Mouse (Mus musculus): ENCODE results near the gene Ssxb9.
"Not testable (repeated sequence)": the region's sequence is repeated elsewhere in the genome, so short reads cannot be mapped to it uniquely, and the experiment has no call there.

Ssxb9 gene

DNA sequence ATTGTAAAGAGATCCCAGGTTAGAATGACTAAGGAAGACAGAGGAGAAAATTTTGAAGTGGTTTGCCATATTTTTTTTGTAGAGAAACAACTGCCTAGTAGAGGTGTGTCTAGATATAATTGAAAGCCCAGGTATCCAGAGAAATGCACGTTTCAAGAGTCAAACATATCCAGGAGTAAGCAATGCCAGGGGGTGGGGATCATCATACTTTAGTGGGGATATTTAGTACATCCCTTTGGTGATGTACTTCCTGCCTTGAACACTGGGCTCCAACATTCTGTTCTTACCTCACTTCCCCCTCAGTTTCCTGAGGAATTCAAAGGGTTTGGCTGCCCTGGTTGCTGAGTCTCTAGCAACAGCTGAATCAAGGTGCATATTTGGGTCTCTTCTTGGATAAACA, at the start of gene Ssxb9:
Gene Ssxb9, plus strand, starts transcription at position 301 of the 400 bp plus-strand sequence.
- not testable (repeated sequence) for DNase-seq (ENCODE audit: inconsistent ontology term)

DNA sequence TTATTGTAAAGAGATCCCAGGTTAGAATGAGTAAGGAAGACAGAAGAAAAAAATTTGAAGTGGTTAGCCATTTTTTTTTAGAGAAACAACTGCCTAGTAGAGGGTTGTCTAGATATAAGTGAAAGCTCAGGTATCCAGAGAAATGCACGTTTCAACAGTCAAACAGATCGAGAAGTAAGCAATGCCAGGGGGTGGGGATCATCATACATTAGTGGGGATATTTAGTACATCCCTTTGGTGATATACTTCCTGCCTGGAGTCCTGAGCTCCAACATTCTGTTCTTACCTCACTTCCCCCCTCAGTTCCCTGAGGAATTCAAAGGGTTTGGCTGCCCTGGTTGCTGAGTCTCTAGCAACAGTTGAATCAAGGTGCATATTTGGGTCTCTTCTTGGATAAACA, 39.7 kb upstream of the Ssxb9 start, which contains the start of gene Ssxb10:
Gene Ssxb10, plus strand, starts transcription at position 301 of the 400 bp plus-strand sequence.
- no peak for DNase-seq (ENCODE audit: inconsistent ontology term)

GRCm38 (mm10) chrX:8413005-8413404, 46.2 kb downstream of the Ssxb9 start, which contains the start of gene Ssxb1:
Gene Ssxb1, plus strand, starts transcription at chrX:8413305.
- DNase-seq (ENCODE audit: inconsistent ontology term) = not testable (repeated sequence)
